Mouse (Mus musculus) brown adipose tissue, adult 24 weeks (tissue): ENCODE data around the gene 4931422A03Rik. TPM values are rescaled to one million over a fixed set of nuclear protein-coding genes. Genes with fewer than 3 reads are reported as not detected.
A peak's percentile ranks its signal among the peaks of the same experiment; 100 is the strongest.
"Not testable (repeated sequence)": the region's sequence is repeated elsewhere in the genome, so short reads cannot be mapped to it uniquely, and the experiment has no call there.

ENCODE experiments used
- H3K27ac ChIP-seq: fragments of 200-500 bp; replicated peaks from 2 replicates; pipeline ENCODE4 v1.5.1; 2012; ENCODE audit warnings: low read depth, mild to moderate bottlenecking, low read length
- H3K4me1 ChIP-seq: fragments of 200-500 bp; 2 replicates; pipeline ENCODE4 v1.6.1; 2012; ENCODE audit warnings: low read length, mixed read lengths; ENCODE audit not compliant: control insufficient read depth, insufficient read depth, insufficient read length
- H3K4me3 ChIP-seq: fragments of 200-500 bp; 2 replicates; pipeline ENCODE4 v1.5.1; 2012; ENCODE audit warnings: low read depth, mild to moderate bottlenecking, low read length, moderate library complexity; ENCODE audit not compliant: insufficient read depth
- polyA plus RNA-seq: library from polyadenylated mRNA; stranded (reverse); fragments of >200 nt; gene quantifications from 2 replicates; pipeline ENCODE4 v1.2.4, GENCODE M21; 2012; ENCODE audit not compliant: missing spikeins, insufficient read depth, insufficient read length

Gene 4931422A03Rik
- polyA plus RNA-seq, 1 experiment = not detected

- H3K4me3 ChIP-seq = no peak overlapping the region
- no peaks in the 10 kb centered on the region for H3K4me1 ChIP-seq
- no peak overlapping the region for H3K27ac ChIP-seq
These were observed 35.4 kb downstream of the 4931422A03Rik start for GRCm38 (mm10) chr2:103992618-103993332.

DNA sequence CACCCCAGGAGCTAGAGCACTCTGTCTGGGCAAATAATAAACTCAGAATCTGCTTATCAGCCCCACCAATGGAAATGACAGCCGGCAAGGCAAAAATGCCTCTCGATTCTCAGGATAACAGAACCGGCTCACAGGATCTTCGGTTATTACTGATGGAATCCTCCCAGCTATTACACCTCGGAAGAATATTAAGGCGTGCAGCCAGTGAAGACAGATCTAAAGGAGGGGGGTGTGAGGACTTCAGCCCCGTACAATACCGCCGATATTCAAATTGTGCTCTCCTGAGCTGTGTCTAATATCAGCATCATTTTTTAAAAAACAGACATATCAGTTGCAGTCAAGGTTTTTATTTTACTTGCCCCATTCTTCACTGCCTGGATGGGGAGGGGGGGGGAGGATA, 36.0 kb downstream of the 4931422A03Rik start:
- no peaks in the 10 kb centered on the region for H3K4me1 ChIP-seq
- no peak overlapping the region for H3K27ac ChIP-seq
- H3K4me3 ChIP-seq = no peak overlapping the region

DNA sequence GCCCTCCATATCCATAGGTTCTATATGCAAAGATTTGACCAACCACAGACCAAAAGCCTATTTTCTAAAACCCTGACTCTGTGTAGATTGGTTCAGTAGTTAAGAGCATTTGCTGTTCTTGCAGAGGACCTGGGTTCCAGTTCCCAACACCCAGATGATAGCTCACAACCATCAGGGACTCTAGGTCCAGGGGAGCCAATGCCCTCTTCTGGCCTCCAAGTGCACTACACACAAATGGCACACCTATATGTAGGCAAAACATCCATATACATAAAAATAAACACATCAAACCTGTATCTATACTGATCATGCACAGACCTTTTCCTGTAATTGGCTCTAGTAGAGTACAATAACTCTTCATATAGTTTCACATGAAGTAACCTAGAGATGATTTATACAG, 36.9 kb downstream of the 4931422A03Rik start:
- Histone ChIP-seq H3K4me3 (no peak overlapping the region), H3K4me1 (no peaks in the 10 kb centered on the region), H3K27ac (no peak overlapping the region)

GRCm38 (mm10) chr2:103989724-103990123, 38.4 kb downstream of the 4931422A03Rik start:
- Histone ChIP-seq H3K4me1 (no peaks in the 10 kb centered on the region), H3K4me3 (no peak overlapping the region), H3K27ac (no peak overlapping the region)

DNA sequence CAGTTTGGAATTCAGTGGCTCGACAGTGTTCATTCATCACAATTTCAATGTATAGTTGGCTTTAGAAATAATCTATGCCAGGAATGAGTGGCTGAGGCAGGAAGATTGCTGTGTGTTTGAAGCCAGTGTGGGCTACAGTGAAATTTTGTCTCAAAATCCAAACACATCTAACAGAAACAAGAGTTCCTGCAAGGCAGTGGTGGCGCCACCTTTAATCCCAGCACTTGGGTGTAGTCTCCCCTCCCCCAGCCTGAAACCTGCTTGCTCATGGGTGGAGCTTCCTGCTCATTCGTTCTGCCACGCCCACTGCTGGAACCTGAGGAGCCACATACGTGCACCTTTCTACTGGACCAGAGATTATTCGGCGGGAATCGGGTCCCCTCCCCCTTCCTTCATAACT, 40.6 kb downstream of the 4931422A03Rik start:
- not testable (repeated sequence) for H3K4me1 ChIP-seq, H3K4me3 ChIP-seq, H3K27ac ChIP-seq

- Histone ChIP-seq H3K27ac (no peak overlapping the region), H3K4me1 (no peaks in the 10 kb centered on the region), H3K4me3 (no peak overlapping the region)
These were observed 45.0 kb downstream of the 4931422A03Rik start for GRCm38 (mm10) chr2:103983146-103983545.

- Histone ChIP-seq H3K4me1 (no peaks in the 10 kb centered on the region), H3K4me3 (no peak overlapping the region), H3K27ac (no peak overlapping the region)
These were observed 45.9 kb downstream of the 4931422A03Rik start for GRCm38 (mm10) chr2:103982250-103982649.

GRCm38 (mm10) chr2:103977716-103978115, 50.4 kb downstream of the 4931422A03Rik start:
- H3K4me3 ChIP-seq = no peak overlapping the region
- peaks cover 1% of the 10 kb centered on the region; the same call in 1 of the 2 replicates for H3K4me1 ChIP-seq
- H3K27ac ChIP-seq = no peak overlapping the region

- H3K4me3 ChIP-seq = no peak overlapping the region
- H3K27ac ChIP-seq = no peak overlapping the region
- H3K4me1 ChIP-seq = peaks cover 3% of the 10 kb centered on the region; the same call in 1 of the 2 replicates
These were observed 50.9 kb downstream of the 4931422A03Rik start for GRCm38 (mm10) chr2:103977216-103977615.

GRCm38 (mm10) chr2:103975904-103976303, 52.3 kb downstream of the 4931422A03Rik start:
- H3K4me3 ChIP-seq = no peak overlapping the region

DNA sequence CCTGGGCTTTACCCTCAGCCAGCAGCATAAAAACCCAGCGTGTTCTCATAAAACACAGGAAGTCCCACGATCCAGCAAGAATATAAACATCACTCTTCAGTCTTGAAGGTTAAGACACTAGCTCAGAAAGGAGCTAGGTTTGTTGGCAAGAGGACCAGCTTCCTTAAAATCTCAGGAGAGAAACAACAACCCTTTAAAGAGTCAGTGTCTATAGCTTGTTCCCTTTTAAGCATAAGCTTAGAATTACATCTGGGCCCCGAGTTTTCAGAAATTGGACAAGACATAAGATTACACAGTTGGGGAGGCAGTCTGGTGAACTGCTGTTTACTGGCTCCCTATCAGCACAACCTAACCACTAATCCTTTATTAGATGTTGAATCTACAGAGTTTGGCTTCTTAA, 56.3 kb downstream of the 4931422A03Rik start:
- Histone ChIP-seq H3K27ac (no peak overlapping the region), H3K4me3 (peak overlapping the region; percentile 93), H3K4me1 (peaks cover 3% of the 10 kb centered on the region; the same call in 1 of the 2 replicates)

More at GRCm38 (mm10) chr2:103975904-103976303, 52.3 kb downstream of the 4931422A03Rik start:
- H3K27ac ChIP-seq = no peak overlapping the region
- peaks cover 3% of the 10 kb centered on the region; the same call in 1 of the 2 replicates for H3K4me1 ChIP-seq

- Histone ChIP-seq H3K4me3 (peak overlapping the region; percentile 93), H3K4me1 (peaks cover 3% of the 10 kb centered on the region; the same call in 1 of the 2 replicates), H3K27ac (peak overlapping the region; percentile 72)
These were observed 57.1 kb downstream of the 4931422A03Rik start for GRCm38 (mm10) chr2:103970791-103971649.

DNA sequence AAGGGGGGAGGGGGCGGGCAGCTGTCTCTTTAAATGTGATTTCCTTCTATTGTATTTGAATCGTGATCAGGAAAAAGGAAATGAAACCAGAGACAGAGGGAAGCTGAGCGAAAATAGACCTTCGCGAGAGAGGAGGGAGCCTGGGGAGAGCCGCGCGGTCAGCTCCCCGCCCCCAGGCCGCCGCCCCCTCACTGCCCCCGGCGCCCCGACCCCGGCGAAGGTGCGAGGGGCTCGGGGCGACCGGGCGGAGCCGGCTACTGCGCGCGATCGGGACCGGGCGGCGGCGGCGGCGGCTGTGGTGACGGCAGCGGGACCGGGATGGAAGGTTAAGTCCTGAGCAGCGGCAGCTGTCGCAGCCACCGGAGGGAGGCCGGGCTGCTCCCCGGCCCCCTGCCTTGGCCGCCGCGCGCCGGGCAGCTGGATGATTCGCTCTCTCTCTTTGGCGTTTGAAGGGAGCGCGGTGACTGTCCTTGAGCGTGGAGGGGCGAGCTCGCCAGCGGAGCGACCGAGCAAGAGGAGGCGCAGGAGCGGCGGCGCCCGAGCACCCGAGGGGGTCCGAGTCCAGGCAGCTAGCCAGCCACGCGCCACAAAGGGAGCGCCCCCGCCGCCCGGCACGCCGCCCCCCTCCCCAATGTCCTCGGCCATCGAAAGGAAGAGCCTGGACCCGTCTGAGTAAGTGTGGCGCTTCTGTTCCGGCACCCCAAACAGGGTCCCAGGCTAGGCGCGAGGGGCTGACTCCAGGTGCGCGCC, 57.9 kb downstream of the 4931422A03Rik start:
- H3K4me3 ChIP-seq = peak overlapping the region; percentile 93
- peak overlapping the region; percentile 78 for H3K27ac ChIP-seq
- H3K4me1 ChIP-seq = peaks cover 3% of the 10 kb centered on the region; the same call in 1 of the 2 replicates

DNA sequence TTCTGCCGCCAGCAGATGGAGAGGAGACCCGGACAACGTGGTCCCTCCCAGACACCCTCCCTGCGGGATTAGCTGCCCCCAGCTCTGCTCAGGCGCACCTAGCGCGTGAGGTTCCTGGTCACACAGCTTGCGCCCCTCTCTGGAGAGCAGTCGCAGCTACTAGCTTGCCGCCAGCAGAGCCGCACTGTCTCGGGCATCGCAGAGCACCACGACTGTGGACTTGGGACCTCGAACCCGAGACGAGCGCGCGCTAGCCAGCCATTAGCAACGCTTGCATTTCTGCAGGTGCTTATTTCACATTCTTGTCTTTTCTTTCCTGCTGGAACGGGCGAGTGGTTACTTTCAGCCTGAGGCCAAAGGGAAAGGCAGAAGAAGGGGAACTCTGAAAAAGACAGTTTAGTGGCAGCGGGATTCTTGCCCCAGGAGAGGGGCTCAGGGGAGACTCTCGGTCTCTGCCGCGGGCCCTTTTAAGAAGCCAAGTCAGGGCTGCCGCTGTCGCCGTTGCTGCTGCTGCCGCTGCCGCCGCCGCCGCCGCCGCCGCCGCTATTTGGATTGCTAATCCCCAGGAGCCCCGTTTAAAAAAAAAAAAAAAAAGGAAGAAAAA, 58.6 kb downstream of the 4931422A03Rik start:
- H3K27ac ChIP-seq = peak overlapping the region; percentile 78
- H3K4me1 ChIP-seq = peaks cover 3% of the 10 kb centered on the region; the same call in 1 of the 2 replicates
- peak overlapping the region; percentile 93 for H3K4me3 ChIP-seq
